Mouse (Mus musculus) embryonic stem cell, embryonic (primary cell): Measurements from ENCODE around the gene Ajap1.

Source experiments
- CTCF ChIA-PET, 4 experiments: fragments of 300-600 bp in 2 of 4; fragments of 350-600 bp in 2 of 4; sonication (Branson Sonifier 250); formaldehyde crosslinking; loops; one replicate each; lab custom pipeline; 2022; ENCODE audit warnings: inconsistent platforms in 2 of 4; lab: Charles Lee
- POLR2A ChIA-PET, 4 experiments: fragments of 300-600 bp in 2 of 4; fragments of 350-600 bp in 2 of 4; sonication (Branson Sonifier 250); formaldehyde crosslinking; loops; one replicate each; lab custom pipeline; 2022; ENCODE audit warnings: antibody characterized with exemption in 4 of 4, inconsistent platforms in 1 of 4; lab: Charles Lee

The Ajap1 gene

DNA sequence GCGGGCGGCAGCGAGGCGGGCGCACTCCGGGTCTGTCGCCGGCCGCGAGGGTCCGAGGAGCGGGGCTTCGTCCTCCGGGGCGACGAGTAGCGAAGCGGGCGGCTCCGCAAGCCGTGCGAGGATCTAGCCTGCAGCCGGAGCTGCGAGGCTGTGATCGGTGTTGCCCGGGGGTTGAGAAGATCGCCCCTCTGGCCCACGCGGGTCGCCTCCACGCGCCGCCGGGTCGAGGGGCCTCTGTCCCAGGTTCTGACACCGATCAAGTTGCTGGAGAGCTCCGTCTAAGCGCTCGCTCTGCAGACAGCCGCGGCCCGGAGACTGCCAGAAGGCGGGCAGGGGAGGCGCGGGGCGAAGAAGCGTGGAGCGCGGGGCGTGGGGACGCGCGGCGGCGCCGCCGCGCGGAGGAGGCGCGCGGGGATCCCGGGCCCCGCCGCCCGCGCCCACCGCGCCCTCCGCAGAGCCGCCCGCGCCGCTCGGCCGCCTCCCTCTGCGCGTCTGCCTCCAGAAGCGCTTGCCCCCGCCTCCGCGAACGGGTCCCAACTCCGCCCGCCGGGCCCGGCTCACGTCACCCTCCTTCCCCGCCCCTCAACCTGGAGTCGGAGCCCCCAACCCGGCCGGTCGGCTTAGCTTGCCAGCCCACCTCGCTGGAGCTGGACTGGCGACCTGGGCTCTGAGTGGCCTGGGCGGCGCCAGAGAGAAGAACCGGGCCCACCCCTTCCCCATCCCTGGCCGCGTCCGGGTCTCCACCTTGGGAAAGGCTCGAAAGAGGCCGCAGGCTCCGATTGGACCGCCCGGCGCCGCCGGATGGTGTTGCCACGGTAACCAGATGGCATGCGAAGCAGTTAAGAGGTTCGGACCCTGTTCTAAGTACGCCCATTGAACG lies at the start of gene Ajap1:
Ajap1 (minus strand) TSS at position 353 of the 880 bp plus-strand sequence.
- CTCF ChIA-PET: interaction anchor here in 2 of 4 experiments (0.8 to 2.8 kb wide), 4 partner anchors 12 to 751 kb away, joined by 3 to 17 read pairs (median 8); no protein-coding TSS in a partner anchor
- POLR2A ChIA-PET: no interaction called here

GRCm38 (mm10) chr4:153530536-153530935 lies 47.9 kb upstream of the Ajap1 start:
- CTCF ChIA-PET: no interaction called here
- POLR2A ChIA-PET: interaction anchor here in 2 of 4 experiments (1.1 to 1.6 kb wide), 3 partner anchors 9 to 28 kb away, joined by 3 to 6 read pairs (median 3); no protein-coding TSS in a partner anchor

GRCm38 (mm10) chr4:153521601-153522000 lies 39.0 kb upstream of the Ajap1 start:
- POLR2A ChIA-PET: interaction anchor here in 2 of 4 experiments (0.9 to 1.4 kb wide), 3 partner anchors 9 to 10 kb away, joined by 3 read pairs; no protein-coding TSS in a partner anchor
- CTCF ChIA-PET: no interaction called here

GRCm38 (mm10) chr4:153519888-153520287 lies 37.3 kb upstream of the Ajap1 start:
- POLR2A ChIA-PET: no interaction called here

DNA sequence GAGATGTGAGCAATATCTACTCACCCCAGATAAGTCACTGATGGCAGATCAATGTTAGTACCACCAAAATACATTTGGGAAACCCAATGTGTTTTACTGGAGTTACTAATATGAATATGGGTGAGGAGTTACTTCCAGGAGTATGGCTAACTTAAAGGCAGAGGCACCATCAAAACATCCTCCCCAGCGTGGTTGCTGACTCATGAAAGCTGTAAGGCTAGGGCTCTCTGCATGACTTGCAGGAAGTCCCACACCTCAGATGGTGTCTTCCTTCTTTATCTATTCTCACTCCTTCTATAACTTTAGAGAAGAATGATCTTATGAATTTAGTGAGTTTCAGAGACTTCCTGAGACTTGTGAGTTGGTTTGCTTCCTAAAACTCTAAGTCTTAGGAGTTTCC lies 36.7 kb upstream of the Ajap1 start:
- POLR2A ChIA-PET: no interaction called here
- CTCF ChIA-PET: no interaction called here

More at GRCm38 (mm10) chr4:153519888-153520287, 37.3 kb upstream of the Ajap1 start:
- CTCF ChIA-PET: no interaction called here

DNA sequence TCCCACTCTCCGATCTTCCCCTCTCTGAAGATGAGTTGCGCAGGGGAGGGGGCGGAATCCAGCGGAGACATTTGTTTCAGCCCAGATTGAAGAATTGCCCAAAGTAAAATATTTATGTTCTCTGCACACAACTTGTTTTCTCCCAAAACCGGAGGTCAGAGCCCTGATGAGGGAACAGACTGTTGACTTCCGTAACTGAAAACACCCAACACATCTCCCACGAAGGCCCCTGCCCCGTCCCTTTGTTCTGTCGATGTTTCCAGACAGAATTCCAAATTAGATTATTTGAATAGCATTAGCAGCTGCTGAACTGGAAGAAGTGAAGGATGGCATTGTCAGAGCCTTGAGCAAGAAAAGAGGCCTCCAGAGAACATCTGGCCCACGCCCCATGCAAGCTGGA lies 33.2 kb upstream of the Ajap1 start:
- CTCF ChIA-PET: no interaction called here
- POLR2A ChIA-PET: no interaction called here

- POLR2A ChIA-PET: no interaction called here
- CTCF ChIA-PET: no interaction called here
These were observed 31.5 kb upstream of the Ajap1 start for GRCm38 (mm10) chr4:153514071-153514470.

DNA sequence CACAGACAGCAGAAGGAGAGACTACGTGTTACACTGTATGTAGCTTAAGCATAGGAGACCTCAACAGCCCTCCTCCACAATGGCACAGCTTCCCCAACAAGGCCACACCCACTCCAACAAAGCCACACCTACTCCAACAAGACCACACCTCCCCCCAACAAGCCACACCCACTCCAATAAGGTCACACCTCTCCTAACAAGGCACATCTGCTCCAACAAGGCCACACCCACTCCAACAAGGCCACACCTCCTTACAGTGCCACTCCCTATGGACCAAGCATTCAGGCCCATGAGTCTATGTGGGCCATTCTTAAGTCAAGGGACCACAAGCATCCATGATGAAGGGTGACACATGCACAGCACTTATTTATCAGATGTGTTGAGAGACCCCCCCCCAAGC lies 28.9 kb upstream of the Ajap1 start:
- POLR2A ChIA-PET: interaction anchor here in 1 of 4 experiments (1.4 kb wide), 1 partner anchor 10 kb away, joined by 3 read pairs; no protein-coding TSS in a partner anchor
- CTCF ChIA-PET: no interaction called here

GRCm38 (mm10) chr4:153501936-153502335 lies 19.3 kb upstream of the Ajap1 start:
- ChIA-PET CTCF (no interaction called here), POLR2A (no interaction called here)

DNA sequence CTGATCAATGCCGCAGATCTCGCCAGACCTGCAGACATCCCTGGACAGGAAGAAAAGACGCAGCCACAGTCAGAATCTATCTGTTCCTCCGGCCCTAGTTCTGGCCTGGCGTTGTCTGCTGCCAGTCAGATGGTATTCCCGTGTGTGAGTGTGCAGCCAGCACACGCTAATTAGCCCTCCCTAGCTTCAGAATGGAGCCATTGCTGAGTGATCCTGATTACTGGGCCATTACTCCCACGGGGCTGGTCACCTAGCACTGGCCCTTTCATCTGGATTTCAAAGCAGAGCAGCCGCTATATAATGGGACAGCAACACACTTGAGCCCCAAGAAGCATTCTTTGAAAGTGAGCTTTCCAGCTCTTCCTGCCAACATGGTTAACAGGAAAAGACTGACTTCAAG lies 9.8 kb upstream of the Ajap1 start:
- ChIA-PET CTCF (interaction anchor here in 2 of 4 experiments (0.6 to 1.5 kb wide), 2 partner anchors 8 to 252 kb away, joined by 4 to 6 read pairs; no protein-coding TSS in a partner anchor), POLR2A (interaction anchor here in 1 of 4 experiments (0.7 kb wide), 1 partner anchor 67 kb away, joined by 3 read pairs; no protein-coding TSS in a partner anchor)

DNA sequence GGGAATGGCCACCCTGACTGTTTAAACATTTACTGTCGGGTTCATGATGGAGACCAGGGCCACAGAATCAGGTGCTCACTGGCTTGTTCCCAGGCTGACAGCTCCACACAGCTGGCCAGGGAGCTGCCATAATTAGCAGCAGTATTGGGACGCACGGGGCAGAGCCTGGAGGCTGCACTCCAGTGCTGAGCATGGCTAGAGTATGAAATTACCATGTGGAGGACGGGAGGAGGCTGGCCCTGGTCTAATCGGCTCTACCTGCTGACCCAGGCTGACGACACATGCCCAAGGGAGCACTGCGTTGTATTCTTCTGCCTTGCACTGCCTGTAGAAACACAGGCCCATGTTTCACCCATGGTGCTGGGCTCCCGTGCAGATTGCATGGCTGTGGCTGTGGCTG lies 6.5 kb upstream of the Ajap1 start:
- CTCF ChIA-PET: no interaction called here

DNA sequence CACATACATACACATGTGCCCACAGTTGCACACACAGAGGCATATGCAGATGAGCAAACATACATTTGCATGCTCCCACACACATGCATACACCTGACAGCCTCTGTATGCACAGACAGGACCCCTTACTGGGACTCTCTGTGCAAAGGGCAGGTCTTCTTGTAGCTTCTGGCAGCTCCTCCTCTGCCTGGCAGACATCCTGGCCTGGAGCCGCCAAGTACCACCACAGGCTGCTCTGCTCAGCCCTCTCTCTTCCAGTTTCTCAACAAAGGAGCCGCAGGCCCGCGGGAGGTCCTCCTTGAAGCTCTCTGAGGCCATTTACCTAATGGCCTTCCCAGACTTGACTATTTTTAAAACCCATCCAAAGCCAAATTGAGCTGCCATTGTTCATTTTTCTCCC lies 3.3 kb upstream of the Ajap1 start:
- POLR2A ChIA-PET: interaction anchor here in 1 of 4 experiments (0.6 to 1.2 kb wide), 2 partner anchors 9 to 49 kb away, joined by 3 read pairs; no protein-coding TSS in a partner anchor

More for the DNA sequence above, 6.5 kb upstream of the Ajap1 start:
- POLR2A ChIA-PET: interaction anchor here in 1 of 4 experiments (1.4 kb wide), 1 partner anchor 10 kb away, joined by 3 read pairs; no protein-coding TSS in a partner anchor

GRCm38 (mm10) chr4:153484392-153484791 lies 1.8 kb upstream of the Ajap1 start:
- ChIA-PET POLR2A (no interaction called here), CTCF (interaction anchor here (0.5 to 2.0 kb wide), 22 partner anchors 8 to 1331 kb away, joined by 3 to 12 read pairs (median 4); no protein-coding TSS in a partner anchor)

More for the DNA sequence above, 3.3 kb upstream of the Ajap1 start:
- CTCF ChIA-PET: interaction anchor here in 3 of 4 experiments (0.6 to 1.0 kb wide), 5 partner anchors 8 to 827 kb away, joined by 3 read pairs; partner anchors contain the start of gene Smim1 (in 1 of the 3)

DNA sequence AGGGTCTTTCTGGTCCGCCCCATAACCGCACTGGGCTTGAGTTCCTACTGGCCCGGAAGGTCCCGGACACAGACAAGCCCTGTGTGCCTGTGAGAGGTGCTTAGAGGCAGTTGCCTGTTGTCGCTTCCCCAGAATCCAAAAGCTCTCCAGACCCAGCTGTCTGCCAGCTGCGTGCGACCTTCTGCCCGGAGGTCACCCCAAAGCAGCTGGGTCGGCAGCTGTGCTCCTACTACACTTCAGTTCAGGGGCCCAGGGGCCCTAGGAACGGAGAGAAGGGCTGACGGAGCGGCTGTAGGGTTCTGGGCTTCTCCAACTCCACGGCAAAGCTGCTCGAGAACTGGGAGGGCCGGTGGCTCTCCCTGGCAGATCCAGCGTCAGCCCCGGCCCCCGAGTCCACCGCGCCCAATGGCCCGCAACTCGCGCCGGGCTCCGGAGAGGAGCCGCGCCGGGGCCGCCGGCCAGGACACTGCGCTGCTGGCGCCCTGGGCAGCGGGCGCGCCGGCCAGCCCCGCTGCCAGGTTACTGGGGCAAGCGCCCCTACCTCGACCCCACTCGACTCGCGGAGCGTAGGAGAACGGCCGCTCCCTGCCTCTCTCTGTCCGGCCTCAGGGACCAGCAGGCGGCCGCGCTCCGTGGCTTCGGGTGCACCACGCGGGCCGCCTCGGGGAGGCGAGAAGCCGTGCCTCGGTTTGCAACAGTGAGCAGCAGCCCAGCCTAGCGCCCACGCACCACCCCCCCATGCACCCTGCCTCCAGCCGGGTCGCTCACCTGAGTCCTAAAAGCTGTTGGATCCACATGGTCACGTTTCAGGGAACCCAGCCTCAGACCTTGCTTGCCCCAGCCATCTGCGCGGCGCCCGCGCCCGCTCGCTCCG lies 1.0 kb downstream of the Ajap1 start:
- POLR2A ChIA-PET: interaction anchor here in 1 of 4 experiments (1.4 kb wide), 1 partner anchor 11 kb away, joined by 3 read pairs; no protein-coding TSS in a partner anchor
- CTCF ChIA-PET: interaction anchor here in 3 of 4 experiments (0.5 to 3.0 kb wide), 26 partner anchors 11 to 1143 kb away, joined by 3 to 25 read pairs (median 3); partner anchors contain the start of gene Chd5 (in 1 of the 3)

GRCm38 (mm10) chr4:153480551-153481262 lies 1.9 kb downstream of the Ajap1 start:
- ChIA-PET POLR2A (interaction anchor here in 3 of 4 experiments (0.5 to 1.4 kb wide), 5 partner anchors 11 to 908 kb away, joined by 3 read pairs; no protein-coding TSS in a partner anchor), CTCF (interaction anchor here (0.5 to 3.0 kb wide), 45 partner anchors 10 to 1142 kb away, joined by 3 to 25 read pairs (median 4); partner anchors contain the start of gene Chd5 (in 1 of the 4))

DNA sequence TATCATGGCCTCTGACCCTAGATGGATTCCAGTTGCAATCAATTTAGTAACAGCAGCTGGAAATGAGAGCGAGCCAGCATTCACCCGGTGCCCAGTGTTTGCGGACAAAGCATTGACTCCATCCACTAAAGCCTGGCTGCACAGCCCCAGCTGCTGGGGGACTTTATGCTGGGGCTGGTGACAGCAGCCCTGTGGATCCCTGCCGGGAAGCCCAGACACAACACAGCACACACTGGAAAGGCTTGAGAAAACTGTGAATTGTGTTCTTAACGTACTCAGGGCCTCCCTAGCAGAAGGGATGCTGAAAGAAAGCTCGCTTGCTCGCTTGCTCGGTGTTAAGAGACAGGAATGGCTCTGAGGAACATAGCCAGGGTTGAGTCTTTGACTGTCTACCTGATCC lies 3.5 kb downstream of the Ajap1 start:
- ChIA-PET CTCF (interaction anchor here in 3 of 4 experiments (0.7 to 3.0 kb wide), 5 partner anchors 9 to 396 kb away, joined by 3 to 25 read pairs (median 7); no protein-coding TSS in a partner anchor), POLR2A (interaction anchor here in 1 of 4 experiments (0.6 kb wide), 1 partner anchor 342 kb away, joined by 3 read pairs; no protein-coding TSS in a partner anchor)

- ChIA-PET POLR2A (no interaction called here), CTCF (no interaction called here)
These were observed 8.9 kb downstream of the Ajap1 start for GRCm38 (mm10) chr4:153473480-153474252.
